Mouse (Mus musculus): ENCODE measurements around the gene Klhl1. TPM values are rescaled to one million over a fixed set of nuclear protein-coding genes. Genes with fewer than 3 reads are reported as not detected.
"Not testable (repeated sequence)": the region's sequence is repeated elsewhere in the genome, so short reads cannot be mapped to it uniquely, and the experiment has no call there.

Klhl1 gene
- polyA plus RNA-seq, 1 experiment: not detected

- Histone ChIP-seq H3K27ac (ENCODE audit: insufficient read depth, low read length) (no peak overlapping the region), H3K4me1 (ENCODE audit: control insufficient read depth, insufficient read depth, low read length) (no peaks in the 10 kb centered on the region), H3K4me3 (ENCODE audit: insufficient read depth, low read length) (no peak overlapping the region)
- TF ChIP-seq CTCF (IDR thresholded peaks at IDR 0.05; ENCODE audit: borderline replicate concordance, insufficient read depth, low read length) (no peak), POLR2A (IDR thresholded peaks at IDR 0.05; ENCODE audit: low read depth, low read length) (no peak)
Observed at GRCm38 (mm10) chr14:96362727-96363126, 156.2 kb downstream of the Klhl1 start.

- Histone ChIP-seq H3K4me3 (ENCODE audit: insufficient read depth, low read length) (no peak overlapping the region), H3K27ac (ENCODE audit: insufficient read depth, low read length) (no peak overlapping the region), H3K4me1 (ENCODE audit: control insufficient read depth, insufficient read depth, low read length) (no peaks in the 10 kb centered on the region)
- TF ChIP-seq CTCF (IDR thresholded peaks at IDR 0.05; ENCODE audit: borderline replicate concordance, insufficient read depth, low read length) (no peak), POLR2A (IDR thresholded peaks at IDR 0.05; ENCODE audit: low read depth, low read length) (no peak)
Observed at GRCm38 (mm10) chr14:96348220-96348619, 170.7 kb downstream of the Klhl1 start.

GRCm38 (mm10) chr14:96331069-96331468 is 187.8 kb downstream of the Klhl1 start:
- H3K4me3 ChIP-seq (ENCODE audit: insufficient read depth, low read length): no peak overlapping the region
- H3K27ac ChIP-seq (ENCODE audit: insufficient read depth, low read length): no peak overlapping the region
- H3K4me1 ChIP-seq (ENCODE audit: control insufficient read depth, insufficient read depth, low read length): no peaks in the 10 kb centered on the region
- TF ChIP-seq CTCF (IDR thresholded peaks at IDR 0.05; ENCODE audit: borderline replicate concordance, insufficient read depth, low read length) (no peak), POLR2A (IDR thresholded peaks at IDR 0.05; ENCODE audit: low read depth, low read length) (no peak)

- Histone ChIP-seq H3K4me1 (ENCODE audit: control insufficient read depth, insufficient read depth, low read length) (no peaks in the 10 kb centered on the region), H3K4me3 (ENCODE audit: insufficient read depth, low read length) (no peak overlapping the region), H3K27ac (ENCODE audit: insufficient read depth, low read length) (no peak overlapping the region)
- no peak for TF ChIP-seq POLR2A (IDR thresholded peaks at IDR 0.05; ENCODE audit: low read depth, low read length)
Observed at GRCm38 (mm10) chr14:96217805-96218441, 301.0 kb downstream of the Klhl1 start.

GRCm38 (mm10) chr14:96194795-96195194 is 324.1 kb downstream of the Klhl1 start:
- not testable (repeated sequence) for H3K4me1 ChIP-seq (ENCODE audit: control insufficient read depth, insufficient read depth, low read length); H3K27ac ChIP-seq (ENCODE audit: insufficient read depth, low read length); H3K4me3 ChIP-seq (ENCODE audit: insufficient read depth, low read length)

- Histone ChIP-seq H3K27ac (ENCODE audit: insufficient read depth, low read length) (no peak overlapping the region), H3K4me1 (ENCODE audit: control insufficient read depth, insufficient read depth, low read length) (no peaks in the 10 kb centered on the region), H3K4me3 (ENCODE audit: insufficient read depth, low read length) (no peak overlapping the region)
- TF ChIP-seq CTCF (IDR thresholded peaks at IDR 0.05; ENCODE audit: borderline replicate concordance, insufficient read depth, low read length): no peak
- TF ChIP-seq POLR2A (IDR thresholded peaks at IDR 0.05; ENCODE audit: low read depth, low read length): no peak
Observed at GRCm38 (mm10) chr14:96174546-96174945, 344.4 kb downstream of the Klhl1 start.

- no peak for TF ChIP-seq CTCF (IDR thresholded peaks at IDR 0.05; ENCODE audit: borderline replicate concordance, insufficient read depth, low read length)
- no peak for TF ChIP-seq POLR2A (IDR thresholded peaks at IDR 0.05; ENCODE audit: low read depth, low read length)
- no peak overlapping the region for H3K27ac ChIP-seq (ENCODE audit: insufficient read depth, low read length)
- H3K4me3 ChIP-seq (ENCODE audit: insufficient read depth, low read length): no peak overlapping the region
- no peaks in the 10 kb centered on the region for H3K4me1 ChIP-seq (ENCODE audit: control insufficient read depth, insufficient read depth, low read length)
Observed at GRCm38 (mm10) chr14:96143137-96143536, 375.8 kb downstream of the Klhl1 start.

GRCm38 (mm10) chr14:96140246-96140645 is 378.7 kb downstream of the Klhl1 start:
- no peak overlapping the region for H3K27ac ChIP-seq (ENCODE audit: insufficient read depth, low read length)
- TF ChIP-seq CTCF (IDR thresholded peaks at IDR 0.05; ENCODE audit: borderline replicate concordance, insufficient read depth, low read length) (no peak), POLR2A (IDR thresholded peaks at IDR 0.05; ENCODE audit: low read depth, low read length) (no peak)
- no peaks in the 10 kb centered on the region for H3K4me1 ChIP-seq (ENCODE audit: control insufficient read depth, insufficient read depth, low read length)
- H3K4me3 ChIP-seq (ENCODE audit: insufficient read depth, low read length): no peak overlapping the region

- H3K4me3 ChIP-seq (ENCODE audit: insufficient read depth, low read length): no peak overlapping the region
- H3K4me1 ChIP-seq (ENCODE audit: control insufficient read depth, insufficient read depth, low read length): no peaks in the 10 kb centered on the region
- no peak overlapping the region for H3K27ac ChIP-seq (ENCODE audit: insufficient read depth, low read length)
- TF ChIP-seq CTCF (IDR thresholded peaks at IDR 0.05; ENCODE audit: borderline replicate concordance, insufficient read depth, low read length): no peak
- no peak for TF ChIP-seq POLR2A (IDR thresholded peaks at IDR 0.05; ENCODE audit: low read depth, low read length)
Observed at GRCm38 (mm10) chr14:96107396-96107795, 411.5 kb downstream of the Klhl1 start.

GRCm38 (mm10) chr14:96081681-96082207 is 437.2 kb downstream of the Klhl1 start:
- no peak overlapping the region for H3K4me3 ChIP-seq (ENCODE audit: insufficient read depth, low read length)
- TF ChIP-seq POLR2A (IDR thresholded peaks at IDR 0.05; ENCODE audit: low read depth, low read length): no peak
- TF ChIP-seq CTCF (IDR thresholded peaks at IDR 0.05; ENCODE audit: borderline replicate concordance, insufficient read depth, low read length): no peak
- H3K27ac ChIP-seq (ENCODE audit: insufficient read depth, low read length): no peak overlapping the region
- no peaks in the 10 kb centered on the region for H3K4me1 ChIP-seq (ENCODE audit: control insufficient read depth, insufficient read depth, low read length)

- no peaks in the 10 kb centered on the region for H3K4me1 ChIP-seq (ENCODE audit: control insufficient read depth, insufficient read depth, low read length)
- no peak overlapping the region for H3K4me3 ChIP-seq (ENCODE audit: insufficient read depth, low read length)
- H3K27ac ChIP-seq (ENCODE audit: insufficient read depth, low read length): no peak overlapping the region
- TF ChIP-seq CTCF (IDR thresholded peaks at IDR 0.05; ENCODE audit: borderline replicate concordance, insufficient read depth, low read length) (no peak), POLR2A (IDR thresholded peaks at IDR 0.05; ENCODE audit: low read depth, low read length) (no peak)
Observed at GRCm38 (mm10) chr14:96065884-96066283, 453.0 kb downstream of the Klhl1 start.
